Mouse (Mus musculus): ENCODE measurements around the gene Dpm2. TPM values are rescaled to one million over a fixed set of nuclear protein-coding genes. Genes with fewer than 3 reads are reported as not detected.

The Dpm2 gene
- polyA plus RNA-seq, 1 experiment = 131 TPM

GRCm38 (mm10) chr2:32538461-32538860 is 32.2 kb upstream of the Dpm2 start:
- Histone ChIP-seq H3K27me3 (ENCODE audit: control insufficient read depth, insufficient read depth, low read length) (no peaks in the 10 kb centered on the region), H3K4me1 (ENCODE audit: control insufficient read depth, insufficient read depth, low read length) (peaks cover 59% of the 10 kb centered on the region), H3K4me3 (replicated peaks; ENCODE audit: insufficient read depth, low read depth, low read length) (peak overlapping the region; percentile 6), H3K27ac (ENCODE audit: insufficient read depth, low read length) (no peak overlapping the region)
- 12% methylated on average over 4 of the region's 4 CpGs for WGBS
- DNase-seq = peak in 1 of 2 experiments; percentile 38
- TF ChIP-seq POLR2A (IDR thresholded peaks at IDR 0.05; ENCODE audit: borderline replicate concordance, insufficient read depth, low read length) (no peak), CTCF (IDR thresholded peaks at IDR 0.05; ENCODE audit: borderline replicate concordance, insufficient read depth, low read depth, low read length) (no peak)

GRCm38 (mm10) chr2:32539452-32539981 is 31.1 kb upstream of the Dpm2 start:
- H3K27me3 ChIP-seq (ENCODE audit: control insufficient read depth, insufficient read depth, low read length) = no peaks in the 10 kb centered on the region
- no peak for DNase-seq
- peak overlapping the region; percentile 22; the same call in 1 of the 2 replicates for H3K27ac ChIP-seq (ENCODE audit: insufficient read depth, low read length)
- peaks cover 57% of the 10 kb centered on the region for H3K4me1 ChIP-seq (ENCODE audit: control insufficient read depth, insufficient read depth, low read length)
- no peak overlapping the region for H3K4me3 ChIP-seq (replicated peaks; ENCODE audit: insufficient read depth, low read depth, low read length)
- no peak for TF ChIP-seq CTCF (IDR thresholded peaks at IDR 0.05; ENCODE audit: borderline replicate concordance, insufficient read depth, low read depth, low read length)
- no peak for TF ChIP-seq POLR2A (IDR thresholded peaks at IDR 0.05; ENCODE audit: borderline replicate concordance, insufficient read depth, low read length)
- WGBS = 59% methylated on average over 14 of the region's 14 CpGs

GRCm38 (mm10) chr2:32541333-32541908 is 29.2 kb upstream of the Dpm2 start:
- peak; percentile 78 to 89 for DNase-seq
- TF ChIP-seq POLR2A (IDR thresholded peaks at IDR 0.05; ENCODE audit: borderline replicate concordance, insufficient read depth, low read length) (no peak), CTCF (IDR thresholded peaks at IDR 0.05; ENCODE audit: borderline replicate concordance, insufficient read depth, low read depth, low read length) (no peak)
- WGBS = 16% methylated on average over 2 of the region's 2 CpGs
- H3K27ac ChIP-seq (ENCODE audit: insufficient read depth, low read length) = peak overlapping the region; percentile 70
- H3K4me1 ChIP-seq (ENCODE audit: control insufficient read depth, insufficient read depth, low read length) = peaks cover 57% of the 10 kb centered on the region
- H3K4me3 ChIP-seq (replicated peaks; ENCODE audit: insufficient read depth, low read depth, low read length) = no peak overlapping the region
- H3K27me3 ChIP-seq (ENCODE audit: control insufficient read depth, insufficient read depth, low read length) = no peaks in the 10 kb centered on the region

GRCm38 (mm10) chr2:32541986-32542573 is 28.6 kb upstream of the Dpm2 start:
- no peak for TF ChIP-seq CTCF (IDR thresholded peaks at IDR 0.05; ENCODE audit: borderline replicate concordance, insufficient read depth, low read depth, low read length)
- TF ChIP-seq POLR2A (IDR thresholded peaks at IDR 0.05; ENCODE audit: borderline replicate concordance, insufficient read depth, low read length) = no peak
- no peaks in the 10 kb centered on the region for H3K27me3 ChIP-seq (ENCODE audit: control insufficient read depth, insufficient read depth, low read length)
- H3K4me1 ChIP-seq (ENCODE audit: control insufficient read depth, insufficient read depth, low read length) = peaks cover 62% of the 10 kb centered on the region
- WGBS = 84% methylated on average over 4 of the region's 4 CpGs
- no peak for DNase-seq
- H3K4me3 ChIP-seq (replicated peaks; ENCODE audit: insufficient read depth, low read depth, low read length) = no peak overlapping the region
- peak overlapping the region; percentile 9; the same call in 1 of the 2 replicates for H3K27ac ChIP-seq (ENCODE audit: insufficient read depth, low read length)

GRCm38 (mm10) chr2:32543031-32543449 is 27.6 kb upstream of the Dpm2 start:
- 39% methylated on average over 3 of the region's 3 CpGs for WGBS
- no peak overlapping the region for H3K4me3 ChIP-seq (replicated peaks; ENCODE audit: insufficient read depth, low read depth, low read length)
- peak; percentile 57 to 63 for DNase-seq

GRCm38 (mm10) chr2:32546951-32547350 is 23.7 kb upstream of the Dpm2 start:
- 94% methylated on average over 1 of the region's 1 CpGs for WGBS
- no peak for TF ChIP-seq POLR2A (IDR thresholded peaks at IDR 0.05; ENCODE audit: borderline replicate concordance, insufficient read depth, low read length)
- no peak for TF ChIP-seq CTCF (IDR thresholded peaks at IDR 0.05; ENCODE audit: borderline replicate concordance, insufficient read depth, low read depth, low read length)
- peaks cover 54% of the 10 kb centered on the region for H3K4me1 ChIP-seq (ENCODE audit: control insufficient read depth, insufficient read depth, low read length)
- no peak for DNase-seq
- peak overlapping the region; percentile 3; the same call in 1 of the 2 replicates for H3K27ac ChIP-seq (ENCODE audit: insufficient read depth, low read length)
- H3K27me3 ChIP-seq (ENCODE audit: control insufficient read depth, insufficient read depth, low read length) = no peaks in the 10 kb centered on the region
- H3K4me3 ChIP-seq (replicated peaks; ENCODE audit: insufficient read depth, low read depth, low read length) = no peak overlapping the region

More at GRCm38 (mm10) chr2:32543031-32543449, 27.6 kb upstream of the Dpm2 start:
- Histone ChIP-seq H3K27me3 (ENCODE audit: control insufficient read depth, insufficient read depth, low read length) (no peaks in the 10 kb centered on the region), H3K27ac (ENCODE audit: insufficient read depth, low read length) (no peak overlapping the region), H3K4me1 (ENCODE audit: control insufficient read depth, insufficient read depth, low read length) (peaks cover 59% of the 10 kb centered on the region)
- TF ChIP-seq POLR2A (IDR thresholded peaks at IDR 0.05; ENCODE audit: borderline replicate concordance, insufficient read depth, low read length) = no peak
- TF ChIP-seq CTCF (IDR thresholded peaks at IDR 0.05; ENCODE audit: borderline replicate concordance, insufficient read depth, low read depth, low read length) = no peak

- Histone ChIP-seq H3K27ac (ENCODE audit: insufficient read depth, low read length) (no peak overlapping the region), H3K4me3 (replicated peaks; ENCODE audit: insufficient read depth, low read depth, low read length) (no peak overlapping the region), H3K27me3 (ENCODE audit: control insufficient read depth, insufficient read depth, low read length) (no peaks in the 10 kb centered on the region), H3K4me1 (ENCODE audit: control insufficient read depth, insufficient read depth, low read length) (peaks cover 54% of the 10 kb centered on the region)
- TF ChIP-seq POLR2A (IDR thresholded peaks at IDR 0.05; ENCODE audit: borderline replicate concordance, insufficient read depth, low read length) (no peak), CTCF (IDR thresholded peaks at IDR 0.05; ENCODE audit: borderline replicate concordance, insufficient read depth, low read depth, low read length) (no peak)
- 88% methylated on average over 5 of the region's 5 CpGs for WGBS
- DNase-seq = no peak
Observed at GRCm38 (mm10) chr2:32547380-32547779, 23.3 kb upstream of the Dpm2 start.

Measured in cerebellum, adult 2 months (tissue).